Comparison of ENCODE assay signal across 7 mouse cellular contexts in the genomic region with DNA sequence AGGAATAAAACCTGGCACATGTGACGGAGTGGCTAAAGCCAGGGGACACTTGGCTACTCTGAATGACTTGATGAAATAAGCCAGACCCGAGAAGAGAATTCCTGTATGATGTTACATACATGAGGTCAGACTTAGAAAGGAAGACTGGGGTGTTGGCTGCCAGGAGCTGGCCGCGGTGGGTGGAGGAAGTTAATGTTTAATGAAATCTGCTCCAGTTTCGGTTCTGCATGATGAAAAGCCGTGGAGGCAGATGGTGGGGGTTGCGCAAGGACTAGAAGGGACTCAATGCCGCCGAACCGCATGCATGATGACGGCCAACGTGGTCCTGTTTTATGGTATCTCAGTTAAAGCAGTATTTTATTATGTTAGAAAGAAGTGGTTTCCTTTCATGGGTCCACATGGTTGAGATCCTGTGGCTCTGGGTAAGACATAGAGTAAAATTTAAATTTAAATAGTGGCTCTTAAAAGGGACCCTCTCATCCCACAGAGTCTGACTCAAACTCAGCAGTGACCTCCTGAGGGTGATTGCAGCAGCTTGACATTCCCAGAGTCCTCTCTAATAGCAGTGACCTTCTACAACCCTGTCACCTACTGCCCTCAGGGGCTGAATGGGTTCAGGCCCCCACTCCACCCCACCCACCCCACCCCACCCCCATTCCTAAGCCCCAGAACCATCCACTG.
DNase-seq lines count a peak whose midpoint lies in the region; ATAC-seq and TF ChIP-seq lines count a peak whose summit lies in the region.

No protein-coding gene starts in this region.

- peak; percentile 38 for DNase-seq in NIH3T3 (ENCODE audit: low read depth)
- DNase-seq in brain, adult 2 months (ENCODE audit: low read depth, low spot score) = peak; percentile 25
- DNase-seq in kidney, adult 11 months = peak; percentile 91
- DNase-seq in lung, postnatal 0 days (ENCODE audit: low spot score) = peak; percentile 95
- DNase-seq in urinary bladder, postnatal 4 days (ENCODE audit: low spot score in 2 of 2) = peak; percentile 42 to 71
- DNase-seq in hindbrain, postnatal 0 days (ENCODE audit: low spot score) = no peak
- no peak for DNase-seq in midbrain, postnatal 0 days (ENCODE audit: low spot score)

- TF ChIP-seq EP300 in lung, postnatal 0 days (IDR thresholded peaks at IDR 0.05) = peak; percentile 72

- peak overlapping the region; percentile 27 for H3K4me2 ChIP-seq in lung, postnatal 0 days (replicated peaks; ENCODE audit: low read depth, low read length)
- H3K4me2 ChIP-seq in hindbrain, postnatal 0 days (ENCODE audit: low read depth, low read length) = no peak overlapping the region
- H3K4me2 ChIP-seq in midbrain, postnatal 0 days (ENCODE audit: low read depth, low read length, poor library complexity, severe bottlenecking) = no peak overlapping the region

- H3K4me3 ChIP-seq in lung, postnatal 0 days (ENCODE audit: low read depth, low read length) = no peak overlapping the region
- no peak overlapping the region for H3K4me3 ChIP-seq in hindbrain, postnatal 0 days (ENCODE audit: low read length)
- H3K4me3 ChIP-seq in midbrain, postnatal 0 days (ENCODE audit: low read depth, low read length) = no peak overlapping the region

- WGBS in lung, postnatal 0 days = 19% methylated on average over 12 of the region's 12 CpGs
- 59% methylated on average over 12 of the region's 12 CpGs for WGBS in hindbrain, postnatal 0 days
- 80% methylated on average over 12 of the region's 12 CpGs for WGBS in midbrain, postnatal 0 days

- no peaks in the 10 kb centered on the region for H3K27me3 ChIP-seq in lung, postnatal 0 days (replicated peaks; ENCODE audit: insufficient read depth, low read length)
- H3K27me3 ChIP-seq in hindbrain, postnatal 0 days (ENCODE audit: insufficient read depth, low read length) = no peaks in the 10 kb centered on the region
- peaks cover 7% of the 10 kb centered on the region; the same call in 1 of the 2 replicates for H3K27me3 ChIP-seq in midbrain, postnatal 0 days (ENCODE audit: insufficient read depth, low read length)

- TF ChIP-seq CTCF in lung, postnatal 0 days (IDR thresholded peaks at IDR 0.05) = no peak
- no peak for TF ChIP-seq CTCF in hindbrain, postnatal 0 days (IDR thresholded peaks at IDR 0.05; ENCODE audit: low read depth)
- no peak for TF ChIP-seq CTCF in midbrain, postnatal 0 days (IDR thresholded peaks at IDR 0.05)

- H3K27ac ChIP-seq in lung, postnatal 0 days (ENCODE audit: low read length) = peak overlapping the region; percentile 73
- H3K27ac ChIP-seq in hindbrain, postnatal 0 days = no peak overlapping the region
- no peak overlapping the region for H3K27ac ChIP-seq in midbrain, postnatal 0 days (ENCODE audit: low read depth, low read length)

- H3K36me3 ChIP-seq in lung, postnatal 0 days (ENCODE audit: insufficient read depth, low read length) = no peaks in the 10 kb centered on the region
- no peaks in the 10 kb centered on the region for H3K36me3 ChIP-seq in hindbrain, postnatal 0 days (ENCODE audit: insufficient read depth, low read length)
- H3K36me3 ChIP-seq in midbrain, postnatal 0 days (ENCODE audit: insufficient read depth, low read length) = no peaks in the 10 kb centered on the region

- H3K9me3 ChIP-seq in lung, postnatal 0 days (ENCODE audit: low read length) = no peaks in the 10 kb centered on the region
- H3K9me3 ChIP-seq in hindbrain, postnatal 0 days (ENCODE audit: low read length) = peaks cover 5% of the 10 kb centered on the region; the same call in 1 of the 2 replicates
- 0 out of 2 replicates have a peak, but pooled peaks cover 4% of the 10 kb centered on the region for H3K9me3 ChIP-seq in midbrain, postnatal 0 days (ENCODE audit: low read length)

- H3K4me1 ChIP-seq in lung, postnatal 0 days (ENCODE audit: insufficient read depth, low read depth, low read length) = peaks cover 7% of the 10 kb centered on the region; the same call in 1 of the 2 replicates
- H3K4me1 ChIP-seq in hindbrain, postnatal 0 days (ENCODE audit: insufficient read depth, low read length) = peaks cover 3% of the 10 kb centered on the region; the same call in 1 of the 2 replicates
- no peaks in the 10 kb centered on the region for H3K4me1 ChIP-seq in midbrain, postnatal 0 days (ENCODE audit: insufficient read depth, low read length)

- H3K9ac ChIP-seq in lung, postnatal 0 days (replicated peaks; ENCODE audit: low read depth) = no peak overlapping the region
- H3K9ac ChIP-seq in hindbrain, postnatal 0 days (replicated peaks; ENCODE audit: low read length) = no peak overlapping the region
- H3K9ac ChIP-seq in midbrain, postnatal 0 days (replicated peaks; ENCODE audit: low read length, poor library complexity, severe bottlenecking) = no peak overlapping the region

- peak; percentile 86 for ATAC-seq in lung, postnatal 0 days
- no peak for ATAC-seq in hindbrain, postnatal 0 days
- ATAC-seq in midbrain, postnatal 0 days (ENCODE audit: low FRiP score) = no peak

Comparison
In these comparisons a context has a peak if more than half of its experiments do, and no peak if none do; other contexts are left out.
1. DNase-seq: peak in NIH3T3 (single experiment), brain, adult 2 months (single experiment), kidney, adult 11 months (single experiment), lung, postnatal 0 days (single experiment) and urinary bladder, postnatal 4 days (2 of 2); none in hindbrain, postnatal 0 days (single experiment) and midbrain, postnatal 0 days (single experiment).